Mouse (Mus musculus): ENCODE data around the gene Jpt2.
"Not testable (repeated sequence)": the region's sequence is repeated elsewhere in the genome, so short reads cannot be mapped to it uniquely, and the experiment has no call there.

Gene Jpt2

GRCm38 (mm10) chr17:24960135-24960851 is at the start of gene Jpt2:
Gene Jpt2, minus strand, starts transcription at chr17:24960689.
- DNase-seq = peak; percentile 97

- no peak for DNase-seq
Observed at GRCm38 (mm10) chr17:25007480-25007879, 47.0 kb upstream of the Jpt2 start.

DNA sequence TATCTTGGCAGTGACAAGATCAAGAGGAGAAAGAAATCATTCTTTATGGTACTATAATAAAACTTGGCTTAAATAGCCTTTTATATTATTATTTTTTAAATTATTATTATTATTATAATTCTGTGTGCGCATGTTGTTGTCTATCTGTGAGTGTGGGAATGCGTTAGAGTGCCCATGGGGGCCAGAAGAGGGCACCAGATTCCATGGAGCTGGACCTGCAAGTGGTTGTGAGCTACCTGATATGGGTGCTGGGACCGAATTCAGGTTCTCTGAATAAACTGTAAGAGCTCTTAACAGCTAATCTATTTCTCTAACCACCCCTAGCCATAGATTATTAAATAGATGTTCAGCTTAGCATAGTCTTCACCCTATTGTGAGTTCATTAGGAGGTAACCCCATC is 44.6 kb upstream of the Jpt2 start:
- DNase-seq = no peak

GRCm38 (mm10) chr17:24994721-24995120 is 34.2 kb upstream of the Jpt2 start:
- no peak for DNase-seq

DNA sequence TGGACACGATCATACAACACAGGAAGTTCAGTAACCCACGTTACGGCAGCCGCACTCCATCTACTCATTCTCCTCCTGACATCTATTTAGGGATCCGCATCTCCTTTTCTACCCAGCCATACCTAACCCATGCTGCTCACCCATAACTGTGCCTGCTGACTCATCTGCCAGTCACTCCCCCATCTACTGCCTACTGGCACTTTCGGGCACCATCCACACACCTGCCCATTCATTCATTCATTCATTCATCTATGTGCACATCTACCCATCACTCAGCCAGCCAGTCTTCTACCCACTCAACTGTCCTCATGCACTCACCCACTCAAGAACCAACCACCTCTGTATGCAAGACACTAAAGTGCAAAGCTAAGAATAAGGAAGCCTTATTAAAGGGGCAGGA is 26.7 kb upstream of the Jpt2 start:
- peak; percentile 11 for DNase-seq

GRCm38 (mm10) chr17:24960852-24961715 is 595 bp upstream of the Jpt2 start:
- DNase-seq = no peak

DNA sequence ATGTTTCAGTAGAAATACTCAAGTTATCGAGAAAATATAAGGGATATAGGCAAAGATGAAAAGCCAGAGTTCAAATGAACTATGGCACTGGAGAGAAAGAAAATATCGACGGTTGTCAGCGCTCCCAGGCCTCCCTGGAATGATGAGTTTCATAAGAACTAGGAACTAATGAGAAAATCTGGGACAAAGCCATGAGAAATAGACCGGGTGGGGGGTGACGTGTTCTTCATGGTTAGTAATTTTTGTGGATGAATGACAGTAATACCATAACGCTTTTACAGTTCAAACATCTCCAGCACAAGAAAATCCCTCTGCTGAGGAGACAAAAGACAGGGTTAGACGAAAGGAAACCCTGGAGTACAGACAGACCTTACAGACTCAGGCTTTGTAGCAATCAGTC is 1.1 kb downstream of the Jpt2 start:
- DNase-seq = no peak

DNA sequence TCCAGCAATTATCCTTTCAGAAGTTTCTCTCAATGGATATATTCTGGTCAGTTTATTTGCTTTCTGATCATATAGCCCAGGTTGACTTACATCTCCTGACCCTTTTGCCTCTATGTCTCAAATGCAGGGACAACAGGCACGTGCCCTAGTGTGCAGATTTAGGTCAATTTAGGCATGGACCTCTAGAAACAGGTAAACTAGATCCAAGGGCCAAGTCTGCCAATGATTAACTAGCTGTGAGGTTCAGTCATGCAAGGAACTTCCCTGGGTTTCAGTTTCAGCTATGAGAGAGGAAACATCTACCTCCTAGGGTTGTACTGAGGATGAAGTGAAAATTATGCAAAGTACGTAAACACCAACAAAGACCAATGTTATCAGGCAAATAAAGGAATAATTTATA is 7.2 kb downstream of the Jpt2 start:
- no peak for DNase-seq

DNA sequence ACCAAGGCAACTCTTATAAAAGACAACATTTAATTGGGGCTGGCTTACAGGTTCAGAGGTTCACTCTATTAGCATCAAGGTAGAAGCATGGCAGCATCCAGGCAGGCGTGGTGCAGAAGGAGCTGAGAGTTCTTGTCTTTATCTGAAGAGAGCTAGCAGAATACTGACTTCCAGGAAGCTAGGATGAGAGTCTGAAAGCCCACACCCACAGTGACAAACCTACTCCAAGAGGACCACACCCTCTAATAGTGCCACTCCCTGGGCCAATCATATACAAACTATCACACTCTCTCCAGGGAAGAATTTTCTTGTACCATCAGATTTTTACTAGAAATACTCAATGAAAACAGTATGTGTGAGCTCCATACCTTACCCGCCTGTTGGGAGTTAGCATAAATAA is 9.8 kb downstream of the Jpt2 start:
- DNase-seq = no peak

DNA sequence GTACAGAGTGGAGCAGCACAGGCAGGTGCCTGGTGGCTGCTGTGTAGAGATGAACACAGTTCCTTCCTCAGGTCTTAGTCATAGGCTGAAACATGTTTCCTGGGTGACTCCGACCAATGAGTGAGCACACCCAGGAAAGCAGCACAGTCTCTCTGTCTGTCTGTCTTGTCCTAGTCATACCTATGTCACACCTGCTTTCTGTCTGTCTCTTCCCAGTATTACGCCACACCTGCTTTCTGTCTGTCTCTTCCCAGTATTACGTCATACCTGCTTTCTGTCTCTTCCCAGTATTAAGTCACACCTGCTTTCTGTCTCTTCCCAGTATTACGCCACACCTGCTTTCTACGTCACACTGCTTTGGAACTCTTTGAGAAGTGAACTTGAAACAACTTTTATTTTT is 12.3 kb downstream of the Jpt2 start:
- DNase-seq = no peak

GRCm38 (mm10) chr17:24943589-24943988 is 16.9 kb downstream of the Jpt2 start:
- DNase-seq = not testable (repeated sequence)

DNA sequence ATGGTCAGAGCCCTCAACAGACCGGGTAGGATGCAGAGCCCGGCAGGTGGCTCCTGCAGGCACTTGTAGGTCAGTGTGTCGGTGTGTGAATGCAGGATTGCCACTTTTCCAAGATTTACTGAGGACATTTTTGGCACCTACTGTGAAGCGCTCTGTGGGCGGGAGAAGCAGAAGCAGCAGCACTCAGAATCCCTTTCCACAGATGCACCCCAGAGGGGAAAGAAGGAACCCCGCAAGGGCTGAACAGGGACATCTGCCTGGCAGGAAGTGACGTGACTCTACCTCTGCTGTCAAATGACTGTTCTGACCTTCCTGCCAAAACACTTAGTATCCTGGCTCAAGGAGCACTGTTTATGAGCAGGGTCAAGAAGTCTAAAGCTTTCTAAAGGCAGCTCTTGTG is 17.5 kb downstream of the Jpt2 start:
- peak; percentile 44 for DNase-seq

DNA sequence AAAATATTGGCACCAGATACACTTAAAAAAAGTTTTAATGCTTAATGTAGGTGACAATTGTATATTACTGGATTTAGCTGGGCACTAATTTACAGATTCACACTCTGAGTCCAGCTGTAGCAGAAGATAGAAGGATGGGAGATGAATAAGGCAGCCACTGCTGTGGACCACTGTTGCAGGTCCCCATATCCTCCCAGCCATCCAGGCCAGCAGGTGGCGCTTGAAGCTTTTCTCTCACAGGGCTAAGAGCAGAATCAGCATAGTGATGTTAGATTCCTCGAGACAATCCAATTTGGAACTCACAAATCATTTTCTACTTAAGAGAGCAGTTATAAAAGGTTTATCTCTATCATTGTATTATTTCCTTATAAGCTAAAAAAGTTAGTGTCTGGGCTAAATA is 18.0 kb downstream of the Jpt2 start:
- peak; percentile 15 for DNase-seq

- DNase-seq = no peak
Observed at GRCm38 (mm10) chr17:24937266-24937665, 23.2 kb downstream of the Jpt2 start.

DNA sequence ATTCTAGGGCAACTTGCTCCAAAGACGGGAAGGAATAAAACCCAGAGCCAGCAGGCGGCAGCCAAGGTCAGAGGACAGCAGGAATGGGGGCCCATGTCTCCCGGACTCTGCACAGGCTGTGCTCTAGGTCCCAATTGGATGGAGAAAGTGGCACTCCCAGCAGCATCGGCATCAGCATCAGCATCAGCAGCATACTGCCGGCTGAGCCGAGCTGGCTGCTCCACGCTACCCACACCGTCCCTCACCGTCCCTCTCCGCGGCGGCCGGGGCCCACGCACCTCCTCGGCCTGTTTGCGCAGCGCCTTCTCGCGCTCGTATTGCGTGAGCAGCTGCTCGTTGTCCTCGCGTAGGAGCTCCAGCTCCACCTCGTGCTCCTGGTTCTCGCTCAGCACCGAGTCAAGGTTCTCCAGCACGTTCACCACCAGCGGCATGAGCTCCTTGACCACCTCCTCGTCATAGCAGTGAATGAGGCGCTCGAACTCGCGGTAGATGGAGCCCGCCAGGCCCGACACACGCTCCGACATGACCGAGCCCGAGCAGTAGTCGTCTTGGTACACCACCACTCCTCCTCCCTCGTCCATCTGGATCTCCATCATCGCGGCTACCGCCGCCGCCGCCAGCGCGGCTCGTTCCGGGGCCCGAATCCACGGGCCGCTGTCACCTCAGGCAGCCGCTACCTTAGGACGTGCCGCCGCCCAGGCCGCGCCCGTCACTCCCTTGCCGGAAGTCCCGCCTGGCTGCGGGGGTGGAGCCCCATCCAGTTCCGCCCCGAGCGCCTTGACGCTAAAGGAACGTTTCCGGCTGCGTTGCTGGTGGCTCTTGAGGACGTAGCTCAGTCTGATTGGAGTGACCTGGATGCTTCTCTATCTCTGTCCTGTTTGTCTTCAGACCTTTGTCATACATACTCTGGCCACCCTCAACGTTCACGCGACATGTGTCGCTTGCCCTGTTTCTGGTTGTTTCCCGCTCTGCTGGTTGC is 23.9 kb downstream of the Jpt2 start, which contains the start of gene Mapk8ip3:
Gene Mapk8ip3, minus strand, starts transcription at position 719 of the 979 bp plus-strand sequence.
- DNase-seq = peak; percentile 96

DNA sequence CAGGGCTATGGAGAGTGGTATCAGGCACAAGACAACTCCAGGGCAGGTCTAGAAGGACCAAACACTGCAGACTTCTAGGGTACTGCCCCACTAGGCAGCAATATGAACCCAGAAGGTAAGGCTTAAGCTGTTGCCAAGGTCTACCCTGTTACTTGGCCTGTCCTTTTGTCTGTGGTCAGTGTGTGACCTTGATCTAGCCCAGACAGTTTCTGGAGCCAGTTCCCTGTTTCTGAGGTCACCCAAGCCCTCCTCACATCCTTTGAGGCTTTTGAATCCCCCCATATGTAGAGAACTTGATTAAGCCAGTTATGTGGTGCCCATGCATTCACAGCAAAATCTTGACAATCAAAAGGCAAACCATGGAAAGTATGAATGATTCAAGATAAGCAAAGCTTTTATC is 24.8 kb downstream of the Jpt2 start:
- DNase-seq = no peak

- DNase-seq = no peak
Observed at GRCm38 (mm10) chr17:24934926-24935325, 25.6 kb downstream of the Jpt2 start.

- no peak for DNase-seq
Observed at GRCm38 (mm10) chr17:24933163-24933562, 27.3 kb downstream of the Jpt2 start.

GRCm38 (mm10) chr17:24932431-24932830 is 28.1 kb downstream of the Jpt2 start:
- DNase-seq = no peak

GRCm38 (mm10) chr17:24929506-24929905 is 31.0 kb downstream of the Jpt2 start:
- no peak for DNase-seq

GRCm38 (mm10) chr17:24923246-24923645 is 37.2 kb downstream of the Jpt2 start:
- DNase-seq = no peak

GRCm38 (mm10) chr17:24913984-24914383 is 46.5 kb downstream of the Jpt2 start:
- DNase-seq = no peak

DNA sequence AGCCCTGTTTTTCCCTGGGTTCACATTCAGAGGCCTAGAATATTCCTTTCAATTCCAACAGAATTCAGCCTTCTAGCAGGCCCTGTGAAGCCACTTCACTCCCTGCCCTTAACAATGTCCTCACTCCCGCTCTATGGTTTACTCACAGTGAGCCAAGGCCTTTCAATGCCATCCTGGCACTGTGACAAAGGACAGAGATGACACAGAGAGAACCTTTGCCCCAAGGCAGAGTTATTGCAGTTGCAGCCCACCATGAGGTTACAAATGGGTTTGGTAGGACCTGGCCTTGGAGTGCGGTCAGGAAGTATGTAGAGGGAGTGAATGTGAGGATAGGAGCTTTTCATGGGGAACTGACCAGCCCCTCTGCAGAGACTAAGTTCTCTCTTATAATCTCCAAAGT is 52.9 kb downstream of the Jpt2 start:
- DNase-seq = no peak
